Mouse (Mus musculus) CH12.LX (cell line): Measurements from ENCODE around the gene Cnnm2. TPM values are rescaled to one million over a fixed set of nuclear protein-coding genes. Genes with fewer than 3 reads are reported as not detected.

Source experiments
- DNase-seq: peaks from one replicate; pipeline ENCODE4 v3.0.0-alpha.2; 2013; ENCODE audit errors: extremely low read depth
- H3K27ac ChIP-seq: 2 replicates; pipeline ENCODE4 v1.5.1; 2012; ENCODE audit warnings: low read depth, mild to moderate bottlenecking, control low read depth, moderate library complexity; ENCODE audit not compliant: insufficient read depth
- H3K27me3 ChIP-seq: replicated peaks from 2 replicates; pipeline ENCODE3; 2012; ENCODE audit warnings: inconsistent platforms
- H3K36me3 ChIP-seq, 2 experiments: replicated peaks in 1 of 2; 2 replicates each; pipeline versions ENCODE3 to v1.6.1; 2012; ENCODE audit warnings: inconsistent platforms in 1 of 2, low read length in 1 of 2, mild to moderate bottlenecking in 1 of 2, mixed read lengths in 1 of 2, moderate library complexity in 1 of 2; ENCODE audit not compliant: control insufficient read depth in 1 of 2, insufficient read depth in 1 of 2
- H3K4me1 ChIP-seq, 2 experiments: 2 replicates each; pipeline ENCODE4 v1.6.1; 2012; ENCODE audit warnings: inconsistent platforms in 1 of 2, moderate library complexity in 1 of 2; ENCODE audit not compliant: insufficient read depth in 2 of 2, control insufficient read depth in 1 of 2
- H3K4me2 ChIP-seq: 2 replicates; pipeline ENCODE4 v1.6.1; 2012; ENCODE audit warnings: low read depth, mild to moderate bottlenecking, control low read depth; ENCODE audit not compliant: poor library complexity, insufficient read depth, severe bottlenecking
- H3K4me3 ChIP-seq, 3 experiments: fragments of 150-350 bp in 1 of 3; sonication (generic) in 1 of 3; replicated peaks in 1 of 3; 2 replicates each; pipeline versions ENCODE3 to v1.5.1; 2011 to 2012; ENCODE audit warnings: low read depth in 2 of 3, low read length in 2 of 3, mild to moderate bottlenecking in 2 of 3, moderate library complexity in 2 of 3, control low read depth in 1 of 3, improper control_type of control experiment in 1 of 3, inconsistent platforms in 1 of 3, mixed read lengths in 1 of 3; ENCODE audit not compliant: poor library complexity in 1 of 3
- H3K79me2 ChIP-seq: replicated peaks from 2 replicates; pipeline ENCODE4 v1.6.1; 2012; ENCODE audit warnings: mild to moderate bottlenecking, moderate library complexity; ENCODE audit not compliant: control insufficient read depth, poor library complexity, insufficient read depth, severe bottlenecking; ENCODE audit errors: extremely low read depth
- H3K9ac ChIP-seq: 2 replicates; pipeline ENCODE4 v1.6.1; 2012; ENCODE audit warnings: low read depth, mild to moderate bottlenecking, control low read depth, moderate library complexity; ENCODE audit not compliant: insufficient read depth
- H3K9me3 ChIP-seq: replicated peaks from 2 replicates; pipeline ENCODE3; 2012; ENCODE audit warnings: low read length, inconsistent platforms, mixed read lengths
- BHLHE40 ChIP-seq: IDR thresholded peaks from 2 replicates; pipeline ENCODE4 v1.6.1; 2011; ENCODE audit warnings: mild to moderate bottlenecking, low read depth, low read length, improper control_type of control experiment
- CHD1 ChIP-seq: IDR thresholded peaks from 2 replicates; pipeline ENCODE4 v1.6.1; 2012; ENCODE audit warnings: low read depth, low read length, improper control_type of control experiment, inconsistent platforms
- CHD2 ChIP-seq: IDR thresholded peaks from 2 replicates; pipeline ENCODE4 v1.6.1; 2011; ENCODE audit warnings: low read length, improper control_type of control experiment
- CTCF ChIP-seq, 2 experiments: IDR thresholded peaks in 1 of 2; conservative IDR thresholded peaks in 1 of 2; 2 replicates each; pipeline ENCODE4 v1.5.1; 2011 to 2012; ENCODE audit warnings: low read depth in 2 of 2, low read length in 2 of 2, improper control_type of control experiment in 1 of 2, inconsistent platforms in 1 of 2, mild to moderate bottlenecking in 1 of 2, moderate library complexity in 1 of 2
- HCFC1 ChIP-seq: IDR thresholded peaks from 2 replicates; pipeline ENCODE4 v1.6.1; 2012; ENCODE audit warnings: low read depth, mild to moderate bottlenecking, inconsistent platforms, low read length, improper control_type of control experiment
- JUN ChIP-seq: IDR thresholded peaks from 2 replicates; pipeline ENCODE4 v1.6.1; 2011; ENCODE audit warnings: low read depth, mild to moderate bottlenecking, low read length, improper control_type of control experiment, moderate library complexity; ENCODE audit not compliant: insufficient read depth
- KAT2A ChIP-seq: IDR thresholded peaks from 2 replicates; pipeline ENCODE4 v1.6.1; 2012; ENCODE audit warnings: low read length, improper control_type of control experiment, inconsistent platforms; ENCODE audit not compliant: insufficient replicate concordance
- MAFK ChIP-seq: IDR thresholded peaks from 2 replicates; pipeline ENCODE4 v1.6.1; 2011; ENCODE audit warnings: low read length, improper control_type of control experiment; ENCODE audit not compliant: insufficient replicate concordance
- MAX ChIP-seq: IDR thresholded peaks from 2 replicates; pipeline ENCODE4 v1.6.1; 2011; ENCODE audit warnings: low read length, improper control_type of control experiment
- MAZ ChIP-seq: IDR thresholded peaks from 2 replicates; pipeline ENCODE4 v1.6.1; 2012; ENCODE audit warnings: low read depth, mild to moderate bottlenecking, inconsistent platforms, low read length, improper control_type of control experiment, moderate library complexity
- PAX5 ChIP-seq: IDR thresholded peaks from 2 replicates; pipeline ENCODE4 v1.6.1; 2012; ENCODE audit warnings: low read length, inconsistent platforms, mixed read lengths
- POLR2A ChIP-seq: IDR thresholded peaks from 2 replicates; pipeline ENCODE4 v1.6.1; 2011; ENCODE audit warnings: low read depth, mild to moderate bottlenecking, improper control_type of control experiment, low read length
- RAD21 ChIP-seq: IDR thresholded peaks from 2 replicates; pipeline ENCODE4 v1.6.1; 2011; ENCODE audit warnings: low read depth, mild to moderate bottlenecking, low read length, improper control_type of control experiment, moderate library complexity
- SIN3A ChIP-seq: IDR thresholded peaks from 2 replicates; pipeline ENCODE4 v1.6.1; 2012; ENCODE audit warnings: low read length, improper control_type of control experiment, inconsistent platforms
- UBTF ChIP-seq: IDR thresholded peaks from 2 replicates; pipeline ENCODE4 v1.6.1; 2012; ENCODE audit warnings: low read depth, mild to moderate bottlenecking, inconsistent platforms, low read length, improper control_type of control experiment, moderate library complexity
- ZC3H11A ChIP-seq: IDR thresholded peaks from 2 replicates; pipeline ENCODE4 v1.6.1; 2012; ENCODE audit warnings: low read depth, mild to moderate bottlenecking, inconsistent platforms, low read length, improper control_type of control experiment
- ZKSCAN1 ChIP-seq: IDR thresholded peaks from 2 replicates; pipeline ENCODE4 v1.6.1; 2012; ENCODE audit warnings: low read depth, inconsistent platforms, low read length, improper control_type of control experiment, borderline replicate concordance
- ZMIZ1 ChIP-seq: IDR thresholded peaks from 2 replicates; pipeline ENCODE4 v1.6.1; 2012; ENCODE audit warnings: low read depth, mild to moderate bottlenecking, inconsistent platforms, low read length, improper control_type of control experiment
- ZNF384 ChIP-seq: IDR thresholded peaks from 2 replicates; pipeline ENCODE4 v1.6.1; 2012; ENCODE audit warnings: low read depth, low read length, improper control_type of control experiment, inconsistent platforms
- dilution Hi-C: fragments of 300-500 bp; cut with MboI; formaldehyde crosslinking; loops from 2 replicates; pipeline ENCODE4 v1.14.3; 2020; ENCODE audit warnings: low sequenced_read_pairs; ENCODE audit not compliant: extremely low pct_unique_long_range_greater_than_20kb, extremely low pct_ligation_motif_present
- in situ Hi-C: fragments of 300-500 bp; cut with MboI; formaldehyde crosslinking; loops from 3 replicates; pipeline ENCODE4 v1.14.3; 2019; ENCODE audit warnings: low sequenced_read_pairs, low pct_ligation_motif_present, low pct_unique_long_range_greater_than_20kb, mixed read lengths
- polyA plus RNA-seq: library from polyadenylated mRNA; unstranded; fragments of >175 nt; gene quantifications from 2 replicates; pipeline ENCODE4 v1.2.1, GENCODE M21; 2012; ENCODE audit warnings: low read depth; ENCODE audit not compliant: insufficient read length
- total RNA-seq, 2 experiments: library from RNA; depleted of rRNA; stranded (reverse); fragments of 300-350 nt in 1 of 2; fragments of >200 nt in 1 of 2; gene quantifications; 2 replicates each; pipeline ENCODE4 v1.2.3; 2012 to 2014

The Cnnm2 gene
- total and polyA plus RNA-seq, 3 experiments: 1.8 to 3.7 (median 2.6) TPM

DNA sequence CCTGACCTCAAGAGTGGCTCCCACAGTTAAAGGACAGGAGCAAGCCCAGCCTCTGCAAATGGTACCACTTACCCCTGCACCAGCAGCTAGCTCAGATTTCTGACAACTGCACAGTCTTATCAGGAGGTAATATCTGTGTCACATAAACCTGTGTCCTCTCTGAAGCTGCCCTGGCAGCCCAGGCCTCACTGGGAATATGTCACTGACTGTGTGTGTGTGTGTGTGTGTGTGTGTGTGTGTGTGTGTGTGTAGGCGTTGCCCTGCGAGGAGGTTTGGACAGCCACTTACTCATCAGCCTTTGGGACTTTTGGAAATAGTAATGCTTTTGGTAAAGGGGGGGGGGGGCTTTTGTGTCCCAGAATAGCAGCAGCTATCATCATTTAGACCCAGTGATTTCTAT is 81.6 kb downstream of the Cnnm2 start:
- no peak overlapping the region for H3K27ac ChIP-seq
- DNase-seq: no peak
- no peaks in the 10 kb centered on the region for H3K9me3 ChIP-seq
- no peak overlapping the region for H3K4me2 ChIP-seq
- H3K4me1 ChIP-seq: 0 out of 4 replicates have a peak, but pooled peaks cover 4 to 7% of the 10 kb centered on the region in 2 experiments
- H3K27me3 ChIP-seq: no peaks in the 10 kb centered on the region
- H3K4me3 ChIP-seq: no peak overlapping the region
- H3K36me3 ChIP-seq: no peaks in the 10 kb centered on the region
- no peak for TF ChIP-seq KAT2A
- no peak for TF ChIP-seq UBTF
- no peak for TF ChIP-seq JUN
- no peak for TF ChIP-seq CHD2
- TF ChIP-seq CHD1: no peak
- TF ChIP-seq ZC3H11A: no peak
- TF ChIP-seq MAX: no peak
- TF ChIP-seq SIN3A: no peak
- no peak for TF ChIP-seq CTCF (conservative IDR thresholded peaks at IDR 0.05 in 1 of 2, IDR thresholded peaks at IDR 0.05 in 1 of 2; ENCODE audit: low read depth in 2 of 2, low read length in 2 of 2)
- TF ChIP-seq PAX5: no peak
- no peak for TF ChIP-seq ZKSCAN1
- no peak for TF ChIP-seq BHLHE40
- no peak for TF ChIP-seq MAZ
- no peak for TF ChIP-seq ZMIZ1
- no peak for TF ChIP-seq HCFC1
- no peak for TF ChIP-seq MAFK
- TF ChIP-seq ZNF384: no peak
- no peak for TF ChIP-seq POLR2A
- in situ Hi-C loops: no loop called here
- H3K79me2 ChIP-seq: no peaks in the 10 kb centered on the region
- no peak overlapping the region for H3K9ac ChIP-seq
- dilution Hi-C loops: no loop called here

DNA sequence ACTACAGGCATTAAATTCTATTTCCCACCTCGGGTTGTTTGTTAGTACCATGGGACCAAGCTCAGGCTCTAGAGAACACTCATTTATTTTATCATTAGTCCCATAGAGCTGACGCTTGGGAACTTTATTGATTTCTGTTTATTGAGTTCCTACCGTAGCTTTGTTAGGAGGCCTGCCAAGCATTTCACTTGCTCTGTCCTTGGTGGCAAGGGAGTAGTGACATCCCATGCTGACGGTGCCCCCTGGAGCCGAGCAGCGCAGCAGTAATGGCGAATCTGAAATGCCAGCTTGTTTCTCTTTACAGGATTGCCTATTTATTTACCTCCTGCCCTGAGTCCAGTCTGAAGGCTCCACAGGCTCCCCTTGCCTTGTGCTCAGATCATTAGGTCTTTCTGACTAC is 84.7 kb downstream of the Cnnm2 start:
- no peak for DNase-seq
- TF ChIP-seq CTCF (conservative IDR thresholded peaks at IDR 0.05 in 1 of 2, IDR thresholded peaks at IDR 0.05 in 1 of 2; ENCODE audit: low read depth in 2 of 2, low read length in 2 of 2) (peak in 1 of 2 experiments; percentile 11; a peak in 1 of 4 replicates), RAD21 (no peak; the same call in 1 of the 2 replicates)
- no peaks in the 10 kb centered on the region for H3K27me3 ChIP-seq
- H3K4me1 ChIP-seq: 0 out of 4 replicates have a peak, but pooled peaks cover 4 to 7% of the 10 kb centered on the region in 2 experiments
- no peak overlapping the region for H3K9ac ChIP-seq
- H3K9me3 ChIP-seq: no peaks in the 10 kb centered on the region
- no peak overlapping the region for H3K4me2 ChIP-seq
- no peaks in the 10 kb centered on the region for H3K79me2 ChIP-seq
- H3K27ac ChIP-seq: no peak overlapping the region
- in situ Hi-C loops: no loop called here
- dilution Hi-C loops: no loop called here
- H3K4me3 ChIP-seq: no peak overlapping the region
- no peaks in the 10 kb centered on the region for H3K36me3 ChIP-seq
